Mouse (Mus musculus): ENCODE measurements around the gene Cdc123.
A peak's percentile ranks its signal among the peaks of the same experiment; 100 is the strongest.

Cdc123 gene

GRCm38 (mm10) chr2:5844873-5845631 is at the start of gene Cdc123, which contains the start of gene Nudt5:
TSS of gene Cdc123 (minus strand) at chr2:5845164.
TSS of gene Nudt5 (plus strand) at chr2:5845019.
- DNase-seq, result peak; percentile 90 to 91

- peak in 1 of 2 experiments; percentile 11 for DNase-seq
These were observed 49.3 kb upstream of the Cdc123 start for GRCm38 (mm10) chr2:5894296-5894695.

GRCm38 (mm10) chr2:5889412-5889811 is 44.4 kb upstream of the Cdc123 start:
- DNase-seq, result no peak

- no peak for DNase-seq
These were observed 43.9 kb upstream of the Cdc123 start for GRCm38 (mm10) chr2:5888865-5889264.

GRCm38 (mm10) chr2:5877446-5877845 is 32.5 kb upstream of the Cdc123 start:
- DNase-seq, result no peak

GRCm38 (mm10) chr2:5869746-5870145 is 24.8 kb upstream of the Cdc123 start:
- DNase-seq, result no peak

- DNase-seq, result no peak
These were observed 22.7 kb upstream of the Cdc123 start for GRCm38 (mm10) chr2:5867681-5868080.

- DNase-seq, result no peak
These were observed 17.9 kb upstream of the Cdc123 start, which contains the start of gene Gm13199 for GRCm38 (mm10) chr2:5862834-5863233. TSS of gene Gm13199 (minus strand) at chr2:5862934.

- DNase-seq, result no peak
These were observed 6.9 kb upstream of the Cdc123 start for GRCm38 (mm10) chr2:5851866-5852265.

GRCm38 (mm10) chr2:5851116-5851515 is 6.2 kb upstream of the Cdc123 start:
- no peak for DNase-seq

- DNase-seq, result no peak
These were observed 862 bp upstream of the Cdc123 start for GRCm38 (mm10) chr2:5845826-5846225.

GRCm38 (mm10) chr2:5844181-5844872 is 637 bp downstream of the Cdc123 start:
- DNase-seq, result no peak

GRCm38 (mm10) chr2:5840815-5841214 is 4.1 kb downstream of the Cdc123 start:
- no peak for DNase-seq

- DNase-seq, result no peak
These were observed 19.6 kb downstream of the Cdc123 start for GRCm38 (mm10) chr2:5825265-5825913.

GRCm38 (mm10) chr2:5824685-5825084 is 20.3 kb downstream of the Cdc123 start:
- no peak for DNase-seq

- no peak for DNase-seq
These were observed 20.8 kb downstream of the Cdc123 start for GRCm38 (mm10) chr2:5824213-5824612.

- no peak for DNase-seq
These were observed 22.5 kb downstream of the Cdc123 start for GRCm38 (mm10) chr2:5822449-5822848.

- DNase-seq, result no peak
These were observed 23.7 kb downstream of the Cdc123 start for GRCm38 (mm10) chr2:5821264-5821663.

- DNase-seq, result no peak
These were observed 33.7 kb downstream of the Cdc123 start for GRCm38 (mm10) chr2:5811235-5811782.

- DNase-seq, result no peak
These were observed 34.8 kb downstream of the Cdc123 start for GRCm38 (mm10) chr2:5810036-5810718.

- DNase-seq, result peak in 1 of 2 experiments; percentile 10
These were observed 38.8 kb downstream of the Cdc123 start for GRCm38 (mm10) chr2:5806201-5806600.

GRCm38 (mm10) chr2:5805228-5805627 is 39.7 kb downstream of the Cdc123 start:
- DNase-seq, result no peak

Measured in cerebellum, adult 18-20 months (tissue).